Mouse (Mus musculus) frontal cortex, postnatal 36 days (tissue): Measurements from ENCODE around the gene Rab8b.
"Not testable (repeated sequence)": the region's sequence is repeated elsewhere in the genome, so short reads cannot be mapped to it uniquely, and the experiment has no call there.

Experiments
- DNase-seq, 2 experiments: peaks; one replicate each; pipeline ENCODE4 v3.0.0; 2022; ENCODE audit warnings: low spot score in 2 of 2

The Rab8b gene

GRCm38 (mm10) chr9:66917216-66917891, 2.1 kb downstream of the Rab8b start:
- DNase-seq = no peak

- DNase-seq = no peak
These were observed 3.4 kb downstream of the Rab8b start for GRCm38 (mm10) chr9:66915869-66916785.

DNA sequence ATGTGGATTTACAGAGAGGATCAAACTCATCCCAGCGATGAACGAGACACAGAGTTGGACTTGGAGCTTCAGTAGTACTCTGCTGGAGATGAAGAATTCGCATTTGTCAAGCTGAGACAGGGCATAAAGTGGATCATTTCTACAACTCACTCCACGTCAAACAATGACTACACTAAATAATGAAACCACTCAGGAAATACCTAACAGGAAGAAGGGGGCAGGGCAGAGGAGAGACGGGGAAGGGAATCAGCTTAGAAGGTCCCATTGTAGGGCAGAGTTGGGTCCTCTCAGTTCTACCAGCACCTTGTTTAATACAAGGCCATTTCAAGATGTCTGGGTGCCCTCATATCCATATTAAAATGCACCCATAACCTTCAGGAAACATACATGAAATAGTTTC, 4.1 kb downstream of the Rab8b start:
- DNase-seq = no peak

- DNase-seq = no peak
These were observed 4.9 kb downstream of the Rab8b start for GRCm38 (mm10) chr9:66914540-66914939.

- DNase-seq = not testable (repeated sequence)
These were observed 6.1 kb downstream of the Rab8b start for GRCm38 (mm10) chr9:66913254-66913934.

DNA sequence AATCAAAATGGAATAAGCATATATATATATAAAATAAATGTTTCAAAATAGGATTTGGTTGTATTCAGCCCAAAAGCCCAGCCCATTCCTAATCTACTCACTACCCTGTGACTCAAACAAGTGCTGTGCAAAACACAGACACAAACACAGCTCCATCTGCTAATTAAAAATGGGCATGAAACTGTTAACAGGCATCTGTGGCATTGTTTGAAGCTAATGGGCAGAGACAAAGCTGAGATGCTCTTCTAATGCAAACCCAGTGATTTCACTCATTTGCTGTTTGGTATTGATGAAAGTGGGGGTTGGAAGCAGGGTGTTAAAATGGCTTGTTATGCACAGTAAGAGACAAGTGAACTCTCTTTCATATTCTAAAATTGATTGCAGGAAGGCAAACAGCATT, 7.2 kb downstream of the Rab8b start:
- DNase-seq = no peak

GRCm38 (mm10) chr9:66910677-66911076, 8.8 kb downstream of the Rab8b start:
- no peak for DNase-seq

- no peak for DNase-seq
These were observed 9.6 kb downstream of the Rab8b start for GRCm38 (mm10) chr9:66909922-66910321.

GRCm38 (mm10) chr9:66907746-66908397, 11.6 kb downstream of the Rab8b start:
- DNase-seq = no peak

DNA sequence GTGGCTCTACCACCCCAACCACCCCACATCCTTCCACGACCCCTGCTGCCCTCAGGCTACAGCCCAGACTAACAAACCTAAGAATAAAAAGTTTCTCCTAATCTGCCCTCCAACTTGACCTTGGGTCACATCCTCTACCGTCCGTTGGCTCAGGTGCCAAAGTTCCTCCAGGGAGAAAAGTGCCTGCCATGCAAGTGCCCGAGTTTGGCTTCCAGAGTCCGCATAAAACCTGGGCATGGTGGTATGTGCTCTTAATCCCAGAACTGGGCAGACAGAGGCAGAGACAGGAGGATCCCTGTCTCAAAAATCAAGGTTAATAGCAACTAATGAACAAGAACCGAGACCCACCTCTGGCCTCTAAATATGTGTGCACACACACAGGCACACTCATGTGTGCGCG, 12.4 kb downstream of the Rab8b start:
- no peak for DNase-seq

- no peak for DNase-seq
These were observed 13.5 kb downstream of the Rab8b start for GRCm38 (mm10) chr9:66905990-66906389.

DNA sequence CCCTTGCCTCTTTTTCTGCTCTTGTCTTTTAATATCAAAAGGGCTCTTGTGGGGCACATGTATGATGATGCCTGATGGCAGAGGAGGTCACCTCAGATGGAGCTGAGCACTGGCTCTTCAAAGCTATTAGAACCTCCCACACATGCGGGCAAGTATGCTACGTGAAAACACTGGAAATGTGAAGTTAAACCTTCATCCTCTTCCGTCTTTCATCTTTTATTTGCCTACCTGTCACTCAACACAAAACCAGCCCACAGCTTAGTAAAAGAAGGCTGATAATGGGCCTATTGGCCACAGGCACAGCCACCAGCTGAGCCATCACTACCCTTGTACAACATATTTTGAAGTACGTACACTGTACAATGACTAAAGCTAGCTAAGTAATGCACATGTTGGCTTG, 20.0 kb downstream of the Rab8b start:
- no peak for DNase-seq

DNA sequence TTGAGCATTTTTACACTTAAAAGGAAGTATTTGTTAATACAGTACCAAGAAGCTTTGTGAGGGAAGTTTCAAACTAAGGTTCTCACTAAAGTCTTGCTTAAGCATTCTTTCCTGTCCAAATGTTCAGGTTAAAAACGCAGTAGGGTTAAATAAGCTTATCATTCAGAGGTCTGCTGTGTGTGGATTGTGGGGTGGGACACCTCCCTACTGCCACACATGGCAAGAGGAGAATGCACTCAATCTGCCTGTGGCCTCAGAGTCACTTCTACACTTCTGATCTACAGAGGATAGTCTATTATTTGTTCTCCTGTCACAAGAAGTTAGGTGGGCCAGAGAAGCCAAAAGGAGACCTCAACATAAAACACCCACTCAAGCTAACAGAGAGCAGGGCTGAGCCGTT, 20.4 kb downstream of the Rab8b start:
- no peak for DNase-seq

GRCm38 (mm10) chr9:66897851-66898250, 21.6 kb downstream of the Rab8b start:
- DNase-seq = no peak

- DNase-seq = no peak
These were observed 22.5 kb downstream of the Rab8b start for GRCm38 (mm10) chr9:66896951-66897350.

DNA sequence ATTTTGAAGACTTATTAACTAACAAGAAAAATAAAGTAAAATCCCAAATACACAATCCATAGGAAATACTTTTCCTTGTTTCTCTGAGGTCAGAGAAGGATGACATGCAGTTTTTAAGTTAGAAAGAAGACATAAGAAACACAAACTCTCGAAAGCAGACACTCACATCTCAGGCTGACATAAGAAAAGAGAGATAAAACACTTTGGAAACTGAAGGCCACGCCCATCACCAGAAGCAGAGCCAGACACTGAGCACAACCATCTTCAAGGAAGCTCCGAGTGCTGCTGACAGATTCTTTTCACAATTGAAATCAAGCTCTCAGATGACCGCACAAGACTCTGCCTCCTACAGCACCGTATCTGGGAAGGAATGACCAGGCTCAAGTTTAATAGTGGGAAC, 23.5 kb downstream of the Rab8b start:
- no peak for DNase-seq

- DNase-seq = no peak
These were observed 24.3 kb downstream of the Rab8b start for GRCm38 (mm10) chr9:66895035-66895779.

DNA sequence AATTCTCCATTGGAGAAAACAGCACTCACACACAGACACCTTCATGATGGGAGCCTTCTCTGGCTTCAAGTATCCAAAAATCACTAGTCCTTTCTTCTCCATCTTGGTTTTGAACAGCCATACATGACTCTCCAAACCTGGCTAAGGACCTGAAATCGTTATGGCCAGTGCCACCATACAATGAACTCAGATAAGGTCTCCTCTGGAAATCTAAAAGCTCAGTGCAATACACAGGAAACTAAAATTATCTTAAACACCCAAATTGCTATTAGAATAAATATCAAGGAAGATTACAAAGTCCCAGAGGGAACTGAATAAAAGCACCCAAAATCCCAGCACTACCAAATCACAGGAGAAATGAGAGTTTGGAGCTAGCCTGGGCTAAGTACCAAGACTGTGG, 25.1 kb downstream of the Rab8b start:
- DNase-seq = no peak

GRCm38 (mm10) chr9:66892456-66892855, 27.0 kb downstream of the Rab8b start:
- DNase-seq = not testable (repeated sequence)

GRCm38 (mm10) chr9:66887960-66888610, 31.4 kb downstream of the Rab8b start:
- no peak for DNase-seq
